Mouse (Mus musculus) erythroid progenitor cell, adult 5-6 weeks (primary cell): ENCODE results near the gene Wwc1. TPM values are rescaled to one million over a fixed set of nuclear protein-coding genes. Genes with fewer than 3 reads are reported as not detected.
A peak's percentile ranks its signal among the peaks of the same experiment; 100 is the strongest.
"Not testable (repeated sequence)": the region's sequence is repeated elsewhere in the genome, so short reads cannot be mapped to it uniquely, and the experiment has no call there.

Experiments used
- ATAC-seq: replicated peaks from 2 replicates; pipeline ENCODE4 v1.8.0; 2016; ENCODE audit warnings: moderate number of reproducible peaks, mild to moderate bottlenecking, moderate TSS enrichment, inconsistent platforms; ENCODE audit not compliant: poor library complexity, low FRiP score, severe bottlenecking
- total RNA-seq, 2 experiments: library from RNA; stranded (forward) in 1 of 2; stranded (reverse) in 1 of 2; fragments of 150-400 nt in 1 of 2; fragments of 186-747, 209-891 nt in 1 of 2; gene quantifications; 2 replicates each; pipeline versions ENCODE4 v1.2.3 to v1.2.4; 2015 to 2017; ENCODE audit warnings: low replicate concordance in 2 of 2

The Wwc1 gene
- total RNA-seq, 2 experiments from 2014 or later: not detected

DNA sequence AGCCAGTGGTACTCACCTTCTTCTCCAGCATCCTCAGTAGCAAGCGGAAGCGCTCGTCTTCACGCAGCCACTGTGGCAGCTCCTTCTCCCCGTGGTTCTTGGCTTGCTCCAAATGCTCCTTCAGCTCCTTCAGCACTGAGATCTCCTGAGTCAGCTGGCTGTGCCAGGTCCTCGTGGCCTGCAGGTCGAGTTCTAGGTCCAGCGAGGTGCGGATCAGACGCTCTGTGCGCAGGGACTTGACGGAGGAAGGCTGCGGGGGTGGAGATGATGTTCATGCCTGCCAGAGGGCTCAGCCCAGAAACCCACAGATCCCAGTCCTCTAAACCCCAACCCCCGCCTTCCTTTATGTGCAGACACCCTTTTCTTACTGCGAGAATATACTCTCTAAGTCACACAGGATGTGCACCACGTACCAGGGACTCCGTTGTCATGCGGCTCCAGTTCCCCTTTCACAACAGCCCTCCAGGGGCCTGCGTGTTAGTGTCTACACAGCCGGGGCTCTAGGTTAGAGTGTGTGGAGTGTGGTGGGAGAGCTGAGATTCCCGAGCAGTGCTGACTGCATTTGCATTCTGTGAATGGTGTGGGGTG is 138.5 kb downstream of the Wwc1 start:
- no peak for ATAC-seq

DNA sequence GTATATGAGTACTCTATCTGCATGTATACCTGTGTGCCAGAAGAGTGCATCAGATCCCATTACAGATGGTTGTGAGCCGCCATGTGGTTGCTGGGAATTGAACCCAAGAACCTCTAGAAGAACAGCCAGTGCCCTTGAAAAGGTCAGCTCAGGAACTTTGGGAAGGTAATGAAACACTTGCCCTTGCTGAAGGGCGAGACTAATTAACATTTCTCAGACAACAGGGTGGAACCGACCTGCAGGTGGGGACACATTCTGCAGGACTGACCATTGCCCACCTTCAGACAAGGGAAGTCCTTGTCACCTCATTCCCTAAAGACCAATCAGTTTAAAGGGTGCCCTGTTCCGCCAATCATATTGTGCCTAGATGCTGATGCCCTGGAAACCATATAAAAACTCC is 139.5 kb downstream of the Wwc1 start:
- ATAC-seq: not testable (repeated sequence)

DNA sequence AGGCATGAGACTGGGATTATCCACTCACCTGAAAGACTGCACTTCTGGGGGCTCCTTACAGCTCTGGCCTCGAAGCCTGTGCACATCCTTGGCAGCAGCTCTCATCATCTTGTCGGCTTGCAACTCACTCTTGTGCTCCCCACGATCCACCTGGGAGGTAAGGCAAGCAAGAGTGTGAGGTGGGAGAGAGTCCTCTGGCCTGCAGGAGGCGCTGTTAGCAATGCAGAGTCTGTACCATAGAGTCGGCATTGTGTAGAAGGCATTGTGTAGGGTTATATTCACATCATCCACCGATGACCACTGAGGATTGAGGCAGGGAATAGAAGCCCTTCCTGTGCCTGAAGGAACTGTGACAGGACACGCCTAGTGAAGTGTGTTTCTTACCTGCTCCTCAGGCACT is 140.0 kb downstream of the Wwc1 start:
- ATAC-seq: no peak

DNA sequence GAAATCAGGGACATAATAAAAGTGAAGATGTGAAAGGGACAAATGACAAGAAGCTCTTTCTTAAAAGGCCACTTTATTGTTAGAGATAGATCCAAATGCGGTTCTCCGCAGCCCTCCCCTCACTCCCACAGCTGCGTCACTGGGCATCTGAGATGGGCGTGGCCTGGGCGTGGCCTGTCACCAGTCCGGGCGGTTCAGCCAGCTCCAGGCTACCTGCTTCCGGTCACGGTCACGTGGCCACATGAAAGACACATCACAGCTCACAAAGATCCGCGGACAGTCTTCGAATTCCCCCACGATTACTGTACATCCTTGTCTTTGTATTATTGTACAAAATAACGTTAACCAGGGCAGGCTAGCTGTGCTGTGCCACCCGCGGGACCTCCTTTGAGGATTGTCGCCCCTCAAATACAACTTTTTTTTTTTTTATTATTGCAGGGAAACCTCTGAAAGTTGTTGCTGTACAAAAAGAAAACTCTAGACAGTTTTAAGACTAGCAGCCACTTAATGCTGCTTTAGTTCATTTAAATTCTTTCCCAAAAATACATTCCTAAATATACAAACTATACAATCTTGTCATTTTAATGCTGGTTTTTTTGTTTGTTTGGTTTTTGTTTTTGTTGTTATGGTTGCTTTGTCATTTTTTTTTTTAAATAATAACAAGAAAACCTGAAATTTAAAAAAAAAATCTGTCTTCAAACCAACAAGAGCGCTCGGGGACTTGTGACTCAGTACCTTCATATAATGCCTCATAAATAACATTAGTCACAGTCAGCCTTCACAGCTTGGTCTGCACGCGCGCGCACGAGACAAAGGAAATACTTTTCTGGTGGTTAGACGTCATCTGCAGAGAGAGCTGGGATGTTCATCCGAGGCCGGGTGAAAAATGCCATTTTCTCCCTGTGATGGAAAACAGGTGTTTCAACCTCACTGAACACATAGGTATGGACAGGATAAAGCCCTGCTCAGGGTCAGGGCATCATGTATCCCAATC is 141.7 kb downstream of the Wwc1 start:
- peak; percentile 91 for ATAC-seq

DNA sequence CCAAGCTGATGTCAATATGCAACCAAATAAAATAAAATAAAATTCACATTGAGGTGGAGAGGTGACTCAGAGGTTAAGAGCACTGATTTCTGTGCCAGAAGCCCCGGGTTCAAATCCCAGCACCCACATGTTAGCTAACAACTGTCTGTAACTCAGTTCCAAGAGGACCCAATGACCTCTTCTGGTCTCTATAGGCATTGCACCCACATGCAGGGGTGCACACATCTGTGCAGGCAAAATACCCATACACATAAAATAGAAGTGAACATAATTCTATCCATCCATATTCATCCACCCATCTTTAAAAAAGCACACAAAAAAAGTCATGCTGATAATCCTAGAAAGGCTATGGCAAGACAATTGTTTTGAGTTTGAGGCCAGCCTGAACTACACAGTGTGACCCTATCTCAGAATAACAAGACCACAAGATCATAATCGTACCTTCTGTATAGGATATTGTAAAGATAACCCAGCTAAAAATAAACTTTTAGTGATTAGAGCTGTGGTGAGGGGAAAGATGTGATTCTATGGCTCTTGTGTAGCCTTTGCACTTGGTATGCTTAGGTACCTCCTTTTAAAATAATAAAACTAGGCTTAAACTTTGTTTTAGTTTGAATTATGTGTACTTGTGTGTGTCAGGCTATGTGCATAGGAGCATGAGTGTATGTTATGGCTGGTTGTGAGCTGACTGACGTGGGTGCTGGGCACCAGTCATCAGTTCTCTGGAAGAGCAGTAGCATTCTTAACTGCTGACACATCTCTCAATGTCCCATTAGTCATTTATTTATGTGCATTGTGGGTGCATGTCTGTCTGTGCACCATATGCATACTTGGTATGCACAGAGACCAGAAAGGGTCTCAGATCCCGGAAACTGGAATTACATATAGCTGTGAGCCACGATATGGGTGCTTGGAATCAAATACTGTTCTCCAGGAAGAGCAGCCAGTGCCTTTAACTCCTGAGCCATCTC is 142.9 kb downstream of the Wwc1 start:
- ATAC-seq: no peak

DNA sequence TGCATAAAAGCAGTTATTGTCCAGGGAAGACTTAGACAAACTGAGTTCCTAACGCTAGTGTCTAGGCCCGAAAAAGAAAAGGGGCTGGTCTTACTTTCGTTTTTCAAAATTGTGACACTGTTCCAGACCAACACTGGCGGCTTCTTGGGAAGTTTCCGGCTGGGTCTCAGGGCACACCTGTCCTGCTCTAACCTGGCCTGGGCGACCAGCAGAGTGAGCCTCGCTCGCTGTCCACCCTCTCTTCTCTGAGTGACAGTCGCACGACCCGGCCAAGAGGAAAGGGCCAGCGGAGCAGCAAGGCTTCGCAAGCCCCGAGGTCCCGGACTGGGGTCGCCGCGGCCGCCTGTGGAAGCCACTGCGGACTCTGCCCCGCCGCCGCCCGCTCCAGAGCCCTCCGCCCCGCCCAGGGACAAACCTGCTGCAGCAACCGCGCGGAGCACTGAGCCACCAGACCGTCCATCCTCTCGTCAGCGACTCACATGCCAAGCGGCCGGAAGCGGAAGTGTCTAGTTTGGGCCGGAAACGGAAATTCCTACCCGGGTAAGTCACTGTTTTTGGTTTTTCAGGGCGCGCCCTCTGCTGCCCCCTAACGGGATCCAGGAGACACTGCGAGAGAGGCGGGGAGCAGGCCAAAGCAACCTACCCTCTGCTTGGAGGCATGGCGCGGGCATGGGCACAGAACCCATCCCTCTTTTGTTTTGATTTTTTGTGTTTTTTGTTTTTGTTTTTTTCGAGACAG is 146.1 kb downstream of the Wwc1 start, which contains the start of gene Rars:
Rars (minus strand) TSS at position 485 of the 739 bp plus-strand sequence.
- peak; percentile 87 for ATAC-seq

DNA sequence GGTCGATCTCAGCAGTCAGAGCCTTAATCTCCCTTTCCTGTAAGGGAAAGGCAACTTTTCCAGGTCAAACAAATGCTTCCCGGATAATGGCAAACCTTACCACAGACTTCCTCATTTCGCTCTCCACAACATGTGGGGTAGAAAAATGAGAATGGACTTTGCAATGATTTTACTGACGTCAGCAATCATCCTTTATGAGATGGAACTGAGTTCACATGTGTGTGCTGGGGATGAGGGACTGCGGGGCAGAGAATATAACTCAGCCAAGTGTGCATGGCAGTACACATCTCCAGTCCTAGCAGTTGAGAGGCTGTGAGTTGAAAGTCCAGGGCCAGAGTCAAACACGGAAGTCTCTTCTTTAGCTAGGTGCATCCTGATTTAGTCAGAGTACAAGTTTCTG is 147.1 kb downstream of the Wwc1 start:
- ATAC-seq: no peak

DNA sequence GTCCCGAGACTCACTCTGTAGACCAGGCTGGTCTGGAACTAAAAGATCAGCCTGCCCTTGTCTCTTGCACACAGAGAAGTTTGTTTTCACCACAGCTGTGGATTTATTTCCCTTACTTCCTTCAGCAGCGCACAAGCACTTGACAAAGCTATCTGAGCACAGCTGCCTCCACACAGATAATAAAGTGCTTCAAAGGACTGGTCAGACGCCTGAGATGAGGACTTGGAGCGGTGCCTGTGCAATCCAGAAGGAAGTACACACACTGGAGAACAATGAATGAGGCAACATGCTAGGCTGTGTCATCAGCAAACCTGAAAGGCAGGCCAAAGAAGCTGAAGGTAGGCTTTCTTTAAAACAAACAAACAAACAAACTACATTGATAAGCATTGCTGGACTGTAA is 148.2 kb downstream of the Wwc1 start:
- no peak for ATAC-seq

DNA sequence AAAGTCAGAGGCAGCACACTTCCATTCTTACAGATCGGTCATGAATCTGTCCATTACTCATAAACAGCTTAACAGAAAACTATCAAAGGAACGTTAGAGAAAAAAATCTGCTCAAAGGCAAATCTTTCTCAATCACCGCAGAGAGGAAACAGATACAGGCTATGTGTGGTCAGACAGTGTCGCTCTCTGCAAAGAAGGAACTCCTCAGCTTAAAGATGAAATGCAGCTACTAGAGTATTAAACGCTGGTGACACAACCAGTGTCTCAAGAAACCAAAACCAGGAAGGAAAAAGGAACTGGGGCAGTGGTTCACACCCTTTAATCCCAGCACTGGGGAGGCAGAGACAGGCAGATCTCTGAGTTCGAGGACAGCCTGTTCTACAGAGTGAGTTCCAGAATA is 152.6 kb downstream of the Wwc1 start:
- no peak for ATAC-seq

DNA sequence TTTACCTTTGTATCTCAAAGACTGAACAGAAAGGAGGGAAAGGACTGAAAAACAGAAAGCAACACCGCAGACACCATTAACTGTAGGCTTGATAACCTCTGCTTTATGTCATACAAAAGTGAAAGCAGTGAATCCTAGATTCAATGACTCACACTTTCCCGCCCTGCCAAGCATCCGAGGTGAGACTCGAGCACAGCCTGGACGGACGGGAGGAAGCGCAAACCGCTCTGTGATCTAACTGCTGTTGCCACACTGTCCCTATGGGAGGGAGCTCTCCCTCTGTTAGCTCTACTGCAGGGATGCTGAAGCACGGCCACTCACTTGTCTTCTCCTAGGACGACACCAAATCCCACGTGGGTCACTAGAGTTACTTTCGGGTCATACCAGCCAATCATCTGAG is 164.0 kb downstream of the Wwc1 start:
- no peak for ATAC-seq

DNA sequence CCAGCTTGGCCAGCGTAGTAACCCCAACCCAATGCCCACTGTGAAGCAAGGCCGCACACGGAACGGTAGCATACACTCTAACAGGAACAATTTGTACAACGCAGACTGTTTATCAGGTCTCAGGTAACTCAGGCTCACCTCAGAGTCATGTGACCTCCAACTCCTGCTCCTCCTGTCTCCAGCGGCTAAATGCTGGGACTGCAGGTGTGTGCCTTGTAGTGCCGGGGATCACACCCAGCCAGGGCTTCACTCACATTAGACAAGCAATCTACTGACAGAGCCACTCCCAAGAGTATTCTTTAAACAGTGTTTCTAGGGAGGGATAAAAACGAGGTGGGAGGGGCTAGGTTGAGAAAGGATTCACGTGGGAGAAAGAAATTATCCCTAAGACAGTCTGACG is 168.9 kb downstream of the Wwc1 start:
- no peak for ATAC-seq

DNA sequence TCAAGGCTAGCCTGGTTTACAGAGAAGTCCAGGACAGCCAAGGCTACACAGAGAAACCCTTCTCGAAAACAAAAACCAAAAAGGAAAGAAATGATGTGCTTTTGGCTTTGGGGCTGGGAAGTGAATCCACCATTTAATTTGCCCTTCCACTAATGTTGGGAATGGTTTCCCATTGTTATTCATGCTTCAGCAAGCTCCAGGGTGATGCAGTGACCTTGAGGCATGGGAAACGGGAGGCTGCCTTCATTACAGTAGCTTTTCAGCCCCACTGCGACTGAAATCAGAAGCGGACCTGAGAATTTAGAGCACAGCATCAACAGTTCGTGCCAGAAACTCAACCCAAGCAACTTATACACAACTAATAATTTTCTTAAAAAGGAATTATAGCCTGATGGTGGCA is 179.0 kb downstream of the Wwc1 start:
- ATAC-seq: no peak

DNA sequence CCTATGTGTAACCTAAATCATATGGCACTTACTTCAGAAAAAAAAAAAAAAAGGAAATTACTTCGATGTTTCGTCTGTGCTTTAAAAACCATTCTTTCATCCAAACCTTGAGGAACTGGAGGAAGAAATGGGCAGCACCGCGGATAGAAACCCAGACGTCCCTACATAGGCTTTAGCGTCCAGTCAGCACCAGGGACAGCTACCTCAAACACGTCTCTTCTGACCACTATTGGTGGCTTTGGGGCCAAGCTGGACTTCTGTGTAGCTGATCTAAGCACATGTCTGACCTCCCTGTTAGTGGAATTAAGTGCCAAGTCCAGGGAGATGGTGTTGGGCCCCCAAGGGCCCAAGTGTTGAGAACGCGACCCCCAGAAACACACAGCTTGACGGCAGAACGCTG is 181.5 kb downstream of the Wwc1 start, which contains the start of gene Fbll1:
Fbll1 (minus strand) TSS at position 11 of the 400 bp plus-strand sequence.
- ATAC-seq: no peak

DNA sequence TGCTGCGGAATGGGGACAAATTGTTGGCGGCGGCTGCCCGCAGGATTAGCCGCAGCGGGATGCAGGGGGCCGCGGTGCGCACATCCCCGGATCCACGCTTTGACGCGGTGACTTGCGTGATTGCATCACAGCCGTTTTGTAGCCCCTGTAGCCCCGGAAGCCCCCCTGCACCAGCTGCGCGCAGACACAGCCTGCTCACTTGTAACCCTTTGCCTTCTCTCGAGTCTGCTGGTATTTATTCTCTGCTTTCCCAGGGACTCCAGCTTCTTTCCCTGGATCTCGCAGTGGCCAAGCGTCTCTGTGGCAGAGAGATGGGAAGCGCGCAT is 181.9 kb downstream of the Wwc1 start:
- ATAC-seq: no peak

DNA sequence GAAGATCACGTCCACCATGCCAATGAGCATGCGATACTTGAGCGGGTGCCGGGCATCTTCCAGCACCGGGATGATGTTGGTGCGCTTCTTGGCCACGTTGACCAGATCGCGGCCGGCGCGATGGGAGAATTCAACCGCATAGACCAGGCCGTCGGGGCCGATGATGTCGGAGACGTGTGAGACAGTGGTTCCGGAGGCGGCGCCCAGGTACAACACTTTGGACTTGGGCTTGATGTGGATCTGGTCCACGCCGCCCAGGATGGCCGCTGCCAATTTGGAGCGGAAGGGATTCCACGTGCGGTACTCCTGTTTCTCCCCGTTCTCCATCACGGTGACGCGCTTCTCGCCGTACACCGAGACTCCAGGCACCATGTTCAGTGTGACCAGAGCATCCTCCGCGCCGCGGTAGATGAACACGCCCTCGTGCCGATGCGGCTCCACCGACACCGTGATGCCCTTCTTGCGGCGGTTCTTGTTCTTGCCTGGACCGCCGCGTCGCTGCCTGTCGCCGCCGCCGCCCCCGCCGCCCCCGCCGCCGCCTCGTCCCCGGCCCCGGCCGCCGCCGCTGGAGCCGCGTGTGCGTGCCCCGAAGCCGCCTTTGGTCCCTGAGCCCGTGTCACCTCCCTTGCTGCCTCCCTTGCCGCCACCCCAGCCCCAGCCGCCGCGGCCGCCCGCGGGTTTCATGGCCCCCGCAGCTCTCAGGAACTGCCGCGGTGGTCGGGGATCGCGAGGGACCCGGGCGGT is 182.4 kb downstream of the Wwc1 start:
- no peak for ATAC-seq

DNA sequence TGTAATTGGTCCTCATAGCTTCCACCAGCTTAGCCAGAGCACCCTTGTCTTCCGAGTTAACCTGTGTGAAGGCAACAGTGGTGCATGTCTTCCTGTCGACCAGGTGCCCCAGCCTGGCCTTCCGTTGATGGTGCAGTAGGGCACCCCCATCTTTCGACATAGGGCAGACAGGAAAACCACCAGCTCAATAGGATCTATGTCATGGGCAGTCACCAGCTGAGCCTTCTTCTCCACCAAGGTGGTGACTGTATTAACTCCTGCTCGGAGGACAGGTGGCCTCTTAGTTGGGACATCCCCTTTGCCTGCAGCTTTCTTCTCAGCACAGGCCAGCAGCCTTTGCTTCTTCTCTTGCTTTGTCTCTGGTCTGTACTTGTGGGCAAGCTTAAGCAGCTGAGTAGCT is 187.5 kb downstream of the Wwc1 start:
- ATAC-seq: not testable (repeated sequence)

DNA sequence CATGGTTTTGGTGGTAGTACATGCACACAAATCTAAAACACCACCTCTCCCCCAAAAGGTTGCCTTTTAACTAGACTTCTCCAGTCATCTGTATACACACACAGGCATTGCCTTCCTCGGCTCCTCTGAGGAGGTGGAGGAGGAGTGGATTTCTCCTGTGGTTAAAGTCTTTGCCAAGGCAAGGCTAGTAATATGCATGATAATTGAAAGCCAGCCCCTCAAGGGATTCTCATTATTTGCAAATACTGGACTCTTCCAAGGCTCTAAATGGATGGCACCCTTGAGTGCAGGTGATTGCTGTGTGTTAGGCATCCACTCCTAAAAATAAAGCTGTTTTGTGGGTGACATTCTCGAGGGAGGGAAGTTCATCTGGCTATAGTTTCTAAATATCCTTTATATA is 191.9 kb downstream of the Wwc1 start:
- no peak for ATAC-seq
